Mouse (Mus musculus) heart, postnatal 0 days (tissue): ENCODE measurements at regions not wholly inside any gene's neighbourhood (a gene's known extent, or its start where the extent isn't known, plus 50 kb on each side); places are given as distances from the start of the nearest gene placed in this dataset.

Experiments
- CTCF ChIP-seq: IDR thresholded peaks from 2 replicates; pipeline ENCODE4 v1.5.1; 2016; ENCODE audit warnings: antibody characterized with exemption, control low read depth, low read depth
- EP300 ChIP-seq: IDR thresholded peaks from 2 replicates; pipeline ENCODE4 v1.6.1; 2016; ENCODE audit warnings: antibody characterized with exemption, low read depth

- TF ChIP-seq EP300 (no peak), CTCF (no peak)
Measured at GRCm38 (mm10) chr2:167845370-167845769, 86.5 kb upstream of the Ptpn1 start.
